Mouse (Mus musculus) G1E (cell line): ENCODE measurements around the gene D10Jhu81e.

ENCODE experiments used
- CTCF ChIP-seq: IDR thresholded peaks from 2 replicates; pipeline ENCODE4 v1.5.1; 2012; ENCODE audit warnings: low read depth, low read length, inconsistent platforms, mixed read lengths
- POLR2AphosphoS5 ChIP-seq: IDR thresholded peaks from 2 replicates; pipeline ENCODE4 v1.6.1; 2012; ENCODE audit warnings: low read depth, low read length, inconsistent platforms; ENCODE audit not compliant: insufficient replicate concordance
- TAL1 ChIP-seq: conservative IDR thresholded peaks from 2 replicates; pipeline ENCODE4 v1.6.1; 2012; ENCODE audit warnings: low read depth, low read length, inconsistent platforms, mixed read lengths

- TF ChIP-seq CTCF (no peak), POLR2AphosphoS5 (no peak), TAL1 (no peak)
These were observed 42.3 kb downstream of the D10Jhu81e start for GRCm38 (mm10) chr10:78127046-78127870.
